11 mouse cellular contexts compared by ENCODE assay signal in genomic region chr1:52718068-52718748, GRCm38 (mm10). TPM values are rescaled to one million over a fixed set of nuclear protein-coding genes. Genes with fewer than 3 reads are reported as not detected.
A peak's percentile ranks its signal among the peaks of the same experiment; 100 is the strongest.
DNase-seq lines count a peak whose midpoint lies in the region; ATAC-seq lines count a peak whose summit lies in the region.
"Had no signal": no experiment of that assay in that cellular context is flagged by ENCODE, and none has a peak within 500 bp of the region (broad histone marks: within the 10 kb centered on the region; RNA-seq: fewer than 3 reads in every experiment).

No protein-coding gene starts in this region.

- no peaks in the 10 kb centered on the region for H3K27me3 ChIP-seq in forebrain, embryonic 14.5 days (replicated peaks; ENCODE audit: control insufficient read depth, insufficient read depth, low read length)
- H3K27me3 ChIP-seq in forebrain, embryonic 10.5 days (ENCODE audit: poor library complexity, severe bottlenecking), result no peaks in the 10 kb centered on the region
- no peaks in the 10 kb centered on the region for H3K27me3 ChIP-seq in heart, embryonic 13.5 days (replicated peaks)
- no peaks in the 10 kb centered on the region for H3K27me3 ChIP-seq in neural tube, embryonic 14.5 days (ENCODE audit: control insufficient read depth, insufficient read depth, low read length)

- H3K27ac ChIP-seq in forebrain, embryonic 14.5 days (ENCODE audit: low read depth, low read length), result no peak overlapping the region
- H3K27ac ChIP-seq in forebrain, embryonic 10.5 days, result no peak overlapping the region
- peak overlapping the region; percentile 50 for H3K27ac ChIP-seq in heart, embryonic 13.5 days (replicated peaks)
- 0 out of 2 replicates have a peak overlapping the region, but pooled peaks have one; percentile 7 for H3K27ac ChIP-seq in neural tube, embryonic 14.5 days (ENCODE audit: low read depth, low read length)
- H3K27ac ChIP-seq: liver, embryonic 14.5 days had no signal

- H3K4me3 ChIP-seq in forebrain, embryonic 14.5 days (ENCODE audit: low read depth, low read length), result no peak overlapping the region
- H3K4me3 ChIP-seq in forebrain, embryonic 10.5 days, result no peak overlapping the region
- no peak overlapping the region for H3K4me3 ChIP-seq in heart, embryonic 13.5 days
- H3K4me3 ChIP-seq in neural tube, embryonic 14.5 days (ENCODE audit: low read depth, low read length), result no peak overlapping the region

- no peak overlapping the region for H3K9ac ChIP-seq in forebrain, embryonic 14.5 days (ENCODE audit: low read length)
- peak overlapping the region; percentile 52 for H3K9ac ChIP-seq in heart, embryonic 13.5 days
- no peak overlapping the region for H3K9ac ChIP-seq in neural tube, embryonic 14.5 days (replicated peaks; ENCODE audit: low read depth, low read length)
- H3K9ac ChIP-seq: liver, embryonic 14.5 days had no signal

- H3K4me2 ChIP-seq in forebrain, embryonic 14.5 days (ENCODE audit: low read length), result no peak overlapping the region
- no peak overlapping the region for H3K4me2 ChIP-seq in heart, embryonic 13.5 days
- no peak overlapping the region for H3K4me2 ChIP-seq in neural tube, embryonic 14.5 days (ENCODE audit: low read depth, low read length)

- ATAC-seq in forebrain, embryonic 14.5 days, result 0 out of 2 replicates have a peak, but pooled peaks have one; percentile 48
- peak; percentile 25; the same call in 1 of the 2 replicates for ATAC-seq in heart, embryonic 13.5 days (ENCODE audit: extremely low read depth, insufficient number of reproducible peaks, low FRiP score, low TSS enrichment)
- no peak; the same call in 1 of the 2 replicates for ATAC-seq in neural tube, embryonic 14.5 days (ENCODE audit: low read depth)
- ATAC-seq: intestine, embryonic 16.5 days had no signal

- H3K36me3 ChIP-seq in forebrain, embryonic 14.5 days (ENCODE audit: control insufficient read depth, insufficient read depth, low read length), result no peaks in the 10 kb centered on the region
- H3K36me3 ChIP-seq in forebrain, embryonic 10.5 days (replicated peaks), result no peaks in the 10 kb centered on the region
- H3K36me3 ChIP-seq in heart, embryonic 13.5 days, result no peaks in the 10 kb centered on the region
- H3K36me3 ChIP-seq in neural tube, embryonic 14.5 days (ENCODE audit: control insufficient read depth, insufficient read depth, low read length), result no peaks in the 10 kb centered on the region
- H3K36me3 ChIP-seq: G1E had no signal

- DNase-seq in forebrain, embryonic 14.5 days (ENCODE audit: low spot score), result peak; percentile 28
- DNase-seq in forebrain, embryonic 10.5 days (ENCODE audit: extremely low spot score, low spot score), result no peak
- DNase-seq in layer of hippocampus, adult 9-11 months, result peak; percentile 42
- no peak for DNase-seq in layer of hippocampus, postnatal 14 days (ENCODE audit: low spot score in 2 of 2)
- no peak for DNase-seq in gastrocnemius, adult 18-20 months (ENCODE audit: low spot score)
- DNase-seq in adrenal gland, postnatal 10 days, result no peak

- no peaks in the 10 kb centered on the region for H3K9me3 ChIP-seq in forebrain, embryonic 14.5 days (replicated peaks; ENCODE audit: control insufficient read depth, low read length)
- H3K9me3 ChIP-seq in forebrain, embryonic 10.5 days, result no peaks in the 10 kb centered on the region
- no peaks in the 10 kb centered on the region for H3K9me3 ChIP-seq in heart, embryonic 13.5 days
- H3K9me3 ChIP-seq in neural tube, embryonic 14.5 days (ENCODE audit: control insufficient read depth, low read length), result no peaks in the 10 kb centered on the region
- H3K9me3 ChIP-seq: G1E had no signal

- H3K4me1 ChIP-seq in forebrain, embryonic 14.5 days (ENCODE audit: control insufficient read depth, insufficient read depth, low read length), result no peaks in the 10 kb centered on the region
- peaks cover 4% of the 10 kb centered on the region for H3K4me1 ChIP-seq in forebrain, embryonic 10.5 days
- peaks cover 26% of the 10 kb centered on the region for H3K4me1 ChIP-seq in heart, embryonic 13.5 days
- no peaks in the 10 kb centered on the region for H3K4me1 ChIP-seq in neural tube, embryonic 14.5 days (ENCODE audit: control insufficient read depth, insufficient read depth, low read length)

- 60% methylated on average over 3 of the region's 3 CpGs for WGBS in forebrain, embryonic 14.5 days
- 73% methylated on average over 3 of the region's 3 CpGs for WGBS in forebrain, embryonic 10.5 days
- 41% methylated on average over 3 of the region's 3 CpGs for WGBS in heart, embryonic 13.5 days
- WGBS in neural tube, embryonic 14.5 days, result 41% methylated on average over 3 of the region's 3 CpGs

RNA-seq across cellular contexts. Expression of gene Mfsd6, which starts 9.1 kb away (rescaled TPM):
- polyA plus RNA-seq in forebrain, embryonic 14.5 days (2014; fragmentation: Nextera tagmentation; extraction: Ambion mirVana), result 4.3 and 7.2 TPM in 2 replicates
- 1.0 and 1.2 TPM in 2 replicates for polyA plus RNA-seq in forebrain, embryonic 10.5 days (2016; fragmentation: Nextera tagmentation; extraction: Ambion mirVana)
- 10 to 100 TPM; 67.6 to 70.9 TPM for total RNA-seq in layer of hippocampus, postnatal 14 days (2021)
- polyA plus RNA-seq in heart, embryonic 13.5 days (2015; fragmentation: Nextera tagmentation; extraction: Ambion mirVana), result 3.2 and 3.6 TPM in 2 replicates
- 13.6 and 17.1 TPM in 2 replicates for polyA plus RNA-seq in neural tube, embryonic 14.5 days (2014; fragmentation: Nextera tagmentation; extraction: Ambion mirVana)
- 1 to 10 TPM; 5.1 to 5.3 TPM for total RNA-seq in gastrocnemius, adult 18-20 months (2021)
- total RNA-seq in adrenal gland, postnatal 10 days (2021), result 10 to 100 TPM; 14.0 to 16.4 TPM

Comparison
In these comparisons a context has a peak if more than half of its experiments do, and no peak if none do; other contexts are left out.
1. DNase-seq: peak in forebrain, embryonic 14.5 days (single experiment) and layer of hippocampus, adult 9-11 months (single experiment); none in forebrain, embryonic 10.5 days (single experiment), layer of hippocampus, postnatal 14 days (0 of 2), gastrocnemius, adult 18-20 months (single experiment) and adrenal gland, postnatal 10 days (single experiment).
2. H3K27ac ChIP-seq: peak in heart, embryonic 13.5 days (single experiment) and neural tube, embryonic 14.5 days (single experiment); none in forebrain, embryonic 14.5 days (single experiment) and forebrain, embryonic 10.5 days (single experiment).